Mouse (Mus musculus): ENCODE measurements around the gene Mphosph10.

Mphosph10 gene

GRCm38 (mm10) chr7:64392122-64392818 is at the start of gene Mphosph10, which contains the start of gene Mcee:
Gene Mphosph10, minus strand, starts transcription at chr7:64392268.
Gene Mcee, plus strand, starts transcription at chr7:64392607.
- under 1% methylated on average over 54 of the region's 54 CpGs for WGBS

- 58% methylated on average over 8 of the region's 8 CpGs for WGBS
Observed at GRCm38 (mm10) chr7:64440519-64440918, 48.5 kb upstream of the Mphosph10 start.

GRCm38 (mm10) chr7:64439595-64440518 is 47.8 kb upstream of the Mphosph10 start:
- 76% methylated on average over 5 of the region's 5 CpGs for WGBS

GRCm38 (mm10) chr7:64424861-64425260 is 32.8 kb upstream of the Mphosph10 start:
- WGBS = 63% methylated on average over 5 of the region's 5 CpGs

- 92% methylated on average over 8 of the region's 8 CpGs for WGBS
Observed at GRCm38 (mm10) chr7:64403989-64404388, 11.9 kb upstream of the Mphosph10 start.

- 95% methylated on average over 4 of the region's 4 CpGs for WGBS
Observed at GRCm38 (mm10) chr7:64402452-64402851, 10.4 kb upstream of the Mphosph10 start.

- WGBS = 71% methylated on average over 1 of the region's 1 CpGs
Observed at GRCm38 (mm10) chr7:64400725-64401124, 8.7 kb upstream of the Mphosph10 start.

GRCm38 (mm10) chr7:64392819-64393151 is 717 bp upstream of the Mphosph10 start:
- 1% methylated on average over 15 of the region's 15 CpGs for WGBS

GRCm38 (mm10) chr7:64391479-64391878 is 589 bp downstream of the Mphosph10 start:
- 3% methylated on average over 8 of the region's 8 CpGs for WGBS

GRCm38 (mm10) chr7:64373830-64374562 is 18.1 kb downstream of the Mphosph10 start, which contains the start of gene Fan1:
Gene Fan1, minus strand, starts transcription at chr7:64374095.
- 4% methylated on average over 27 of the region's 27 CpGs for WGBS

GRCm38 (mm10) chr7:64373147-64373829 is 18.8 kb downstream of the Mphosph10 start:
- WGBS = 9% methylated on average over 18 of the region's 18 CpGs

- WGBS = 90% methylated on average over 23 of the region's 23 CpGs
Observed at GRCm38 (mm10) chr7:64371940-64372878, 19.9 kb downstream of the Mphosph10 start.

- 76% methylated on average over 6 of the region's 6 CpGs for WGBS
Observed at GRCm38 (mm10) chr7:64369841-64370240, 22.2 kb downstream of the Mphosph10 start.

GRCm38 (mm10) chr7:64365863-64366262 is 26.2 kb downstream of the Mphosph10 start:
- 87% methylated on average over 5 of the region's 5 CpGs for WGBS

GRCm38 (mm10) chr7:64360586-64360945 is 31.5 kb downstream of the Mphosph10 start:
- 52% methylated on average over 3 of the region's 3 CpGs for WGBS

GRCm38 (mm10) chr7:64359943-64360585 is 32.0 kb downstream of the Mphosph10 start:
- 74% methylated on average over 20 of the region's 20 CpGs for WGBS

- 85% methylated on average over 6 of the region's 6 CpGs for WGBS
Observed at GRCm38 (mm10) chr7:64358666-64359065, 33.4 kb downstream of the Mphosph10 start.

GRCm38 (mm10) chr7:64357405-64357804 is 34.7 kb downstream of the Mphosph10 start:
- WGBS = 56% methylated on average over 9 of the region's 9 CpGs

- 85% methylated on average over 5 of the region's 5 CpGs for WGBS
Observed at GRCm38 (mm10) chr7:64356661-64357060, 35.4 kb downstream of the Mphosph10 start.

- WGBS = 79% methylated on average over 14 of the region's 14 CpGs
Observed at GRCm38 (mm10) chr7:64354206-64354605, 37.9 kb downstream of the Mphosph10 start.

Data from cerebral cortex, adult 2 months (tissue).